Mouse (Mus musculus) frontal cortex, postnatal 25 days (tissue): ENCODE measurements at regions not wholly inside any gene's neighbourhood (a gene's known extent, or its start where the extent isn't known, plus 50 kb on each side); places are given as distances from the start of the nearest gene placed in this dataset.

Experiments
- DNase-seq, 2 experiments: peaks; one replicate each; pipeline ENCODE4 v3.0.0; 2022; ENCODE audit warnings: low spot score in 2 of 2

GRCm38 (mm10) chr1:75997222-75997621 lies 451.2 kb downstream of the Slc4a3 start:
- no peak for DNase-seq

- peak in 1 of 2 experiments; percentile 4 for DNase-seq
Measured at GRCm38 (mm10) chr1:76001124-76001523, 455.1 kb downstream of the Slc4a3 start.

- no peak for DNase-seq
Measured at GRCm38 (mm10) chr1:76009601-76010000, 463.5 kb downstream of the Slc4a3 start.

GRCm38 (mm10) chr1:76010212-76010800 lies 464.2 kb downstream of the Slc4a3 start:
- DNase-seq = no peak

GRCm38 (mm10) chr1:76018588-76018987 lies 472.5 kb downstream of the Slc4a3 start:
- DNase-seq = no peak

GRCm38 (mm10) chr1:76019071-76019470 lies 473.0 kb downstream of the Slc4a3 start:
- DNase-seq = no peak

GRCm38 (mm10) chr1:76024650-76025049 lies 478.6 kb downstream of the Slc4a3 start:
- DNase-seq = no peak

GRCm38 (mm10) chr1:76025389-76025788 lies 479.3 kb downstream of the Slc4a3 start:
- no peak for DNase-seq

- DNase-seq = no peak
Measured at GRCm38 (mm10) chr1:76029059-76029458, 483.0 kb downstream of the Slc4a3 start.

- no peak for DNase-seq
Measured at GRCm38 (mm10) chr1:76031171-76031922, 485.3 kb downstream of the Slc4a3 start.

- no peak for DNase-seq
Measured at GRCm38 (mm10) chr1:76031923-76032285, 485.8 kb downstream of the Slc4a3 start.

GRCm38 (mm10) chr1:76032626-76033025 lies 486.6 kb downstream of the Slc4a3 start:
- DNase-seq = no peak

GRCm38 (mm10) chr1:76036316-76036715 lies 490.2 kb downstream of the Slc4a3 start:
- DNase-seq = no peak

- DNase-seq = peak in 1 of 2 experiments; percentile 21
Measured at GRCm38 (mm10) chr1:76039029-76039655, 493.1 kb downstream of the Slc4a3 start.

- DNase-seq = no peak
Measured at GRCm38 (mm10) chr1:76039661-76040060, 493.6 kb downstream of the Slc4a3 start.

GRCm38 (mm10) chr1:76050264-76050663 lies 504.2 kb downstream of the Slc4a3 start:
- no peak for DNase-seq

- no peak for DNase-seq
Measured at GRCm38 (mm10) chr1:76053378-76054171, 507.5 kb downstream of the Slc4a3 start.

GRCm38 (mm10) chr1:76065783-76066182 lies 519.7 kb downstream of the Slc4a3 start:
- no peak for DNase-seq

- peak; percentile 70 to 77 for DNase-seq
Measured at GRCm38 (mm10) chr1:76070831-76071321, 524.8 kb downstream of the Slc4a3 start.

- no peak for DNase-seq
Measured at GRCm38 (mm10) chr1:76075213-76075612, 529.1 kb downstream of the Slc4a3 start.

GRCm38 (mm10) chr1:76075685-76076455 lies 529.8 kb downstream of the Slc4a3 start:
- no peak for DNase-seq
